Mouse (Mus musculus): ENCODE measurements around the gene Gpr39.

Gpr39 gene

GRCm38 (mm10) chr1:125808426-125808825, 131.6 kb downstream of the Gpr39 start:
- ATAC-seq (ENCODE audit: low TSS enrichment): no peak

- no peak for ATAC-seq (ENCODE audit: low TSS enrichment)
These were observed 136.5 kb downstream of the Gpr39 start for GRCm38 (mm10) chr1:125813141-125813782.

GRCm38 (mm10) chr1:125821101-125821500, 144.3 kb downstream of the Gpr39 start:
- no peak for ATAC-seq (ENCODE audit: low TSS enrichment)

- ATAC-seq (ENCODE audit: low TSS enrichment): no peak
These were observed 146.8 kb downstream of the Gpr39 start for GRCm38 (mm10) chr1:125823611-125824010.

GRCm38 (mm10) chr1:125837507-125837906, 160.7 kb downstream of the Gpr39 start:
- ATAC-seq (ENCODE audit: low TSS enrichment): no peak

- no peak for ATAC-seq (ENCODE audit: low TSS enrichment)
These were observed 163.1 kb downstream of the Gpr39 start for GRCm38 (mm10) chr1:125839746-125840392.

GRCm38 (mm10) chr1:125854646-125855045, 177.9 kb downstream of the Gpr39 start:
- no peak for ATAC-seq (ENCODE audit: low TSS enrichment)

- ATAC-seq (ENCODE audit: low TSS enrichment): peak; percentile 94
These were observed 181.8 kb downstream of the Gpr39 start for GRCm38 (mm10) chr1:125858631-125859030.

- no peak for ATAC-seq (ENCODE audit: low TSS enrichment)
These were observed 193.3 kb downstream of the Gpr39 start for GRCm38 (mm10) chr1:125870056-125870455.

- ATAC-seq (ENCODE audit: low TSS enrichment): no peak
These were observed 216.4 kb downstream of the Gpr39 start for GRCm38 (mm10) chr1:125893158-125893557.

GRCm38 (mm10) chr1:125910211-125910870, 233.5 kb downstream of the Gpr39 start:
- ATAC-seq (ENCODE audit: low TSS enrichment): no peak

GRCm38 (mm10) chr1:125910871-125911265, 234.1 kb downstream of the Gpr39 start:
- ATAC-seq (ENCODE audit: low TSS enrichment): no peak

GRCm38 (mm10) chr1:125911337-125911900, 234.6 kb downstream of the Gpr39 start:
- peak; percentile 72 for ATAC-seq (ENCODE audit: low TSS enrichment)

- peak; percentile 69 for ATAC-seq (ENCODE audit: low TSS enrichment)
These were observed 235.2 kb downstream of the Gpr39 start for GRCm38 (mm10) chr1:125911901-125912445.

GRCm38 (mm10) chr1:125912601-125913600, 236.1 kb downstream of the Gpr39 start, which contains the start of gene Lypd1:
Gene Lypd1, minus strand, starts transcription at chr1:125913101.
- ATAC-seq (ENCODE audit: low TSS enrichment): no peak

- no peak for ATAC-seq (ENCODE audit: low TSS enrichment)
These were observed 243.9 kb downstream of the Gpr39 start for GRCm38 (mm10) chr1:125920696-125921095.

- ATAC-seq (ENCODE audit: low TSS enrichment): no peak
These were observed 246.3 kb downstream of the Gpr39 start for GRCm38 (mm10) chr1:125923062-125923461.

Data from frontal cortex, adult (tissue).